Mouse (Mus musculus): Measurements from ENCODE around the gene Tln1.

Tln1 gene

GRCm38 (mm10) chr4:43578376-43579204, 16.1 kb upstream of the Tln1 start, which contains the start of the genes Rgp1 and Gba2:
Gene Rgp1 (plus strand): TSS chr4:43578715.
Gene Gba2 (minus strand): TSS chr4:43578873.
- WGBS: under 1% methylated on average over 76 of the region's 76 CpGs

- 18% methylated on average over 8 of the region's 8 CpGs for whole genome bisulfite sequencing
Measured at GRCm38 (mm10) chr4:43577237-43577881, 14.9 kb upstream of the Tln1 start.

- WGBS: 25% methylated on average over 2 of the region's 2 CpGs
Measured at GRCm38 (mm10) chr4:43575356-43575755, 12.9 kb upstream of the Tln1 start.

- 83% methylated on average over 4 of the region's 4 CpGs for WGBS
Measured at GRCm38 (mm10) chr4:43573561-43573960, 11.1 kb upstream of the Tln1 start.

- WGBS: 69% methylated on average over 6 of the region's 6 CpGs
Measured at GRCm38 (mm10) chr4:43571395-43572045, 9.0 kb upstream of the Tln1 start.

- WGBS: 80% methylated on average over 9 of the region's 9 CpGs
Measured at GRCm38 (mm10) chr4:43567140-43567539, 4.6 kb upstream of the Tln1 start.

- WGBS: 24% methylated on average over 2 of the region's 2 CpGs
Measured at GRCm38 (mm10) chr4:43564231-43564630, 1.7 kb upstream of the Tln1 start.

- WGBS: 61% methylated on average over 4 of the region's 4 CpGs
Measured at GRCm38 (mm10) chr4:43563601-43563875, 1.0 kb upstream of the Tln1 start.

GRCm38 (mm10) chr4:43562769-43563600, 494 bp upstream of the Tln1 start:
- 2% methylated on average over 22 of the region's 22 CpGs for WGBS

- 1% methylated on average over 16 of the region's 16 CpGs for WGBS
Measured at GRCm38 (mm10) chr4:43561436-43561996, 975 bp downstream of the Tln1 start.

GRCm38 (mm10) chr4:43560976-43561375, 1.5 kb downstream of the Tln1 start:
- WGBS: 22% methylated on average over 2 of the region's 2 CpGs

- 51% methylated on average over 6 of the region's 6 CpGs for WGBS
Measured at GRCm38 (mm10) chr4:43560243-43560611, 2.3 kb downstream of the Tln1 start.

- WGBS: 77% methylated on average over 13 of the region's 13 CpGs
Measured at GRCm38 (mm10) chr4:43559519-43560242, 2.8 kb downstream of the Tln1 start.

- 25% methylated on average over 13 of the region's 13 CpGs for WGBS
Measured at GRCm38 (mm10) chr4:43558631-43559356, 3.7 kb downstream of the Tln1 start.

GRCm38 (mm10) chr4:43558028-43558630, 4.4 kb downstream of the Tln1 start:
- 62% methylated on average over 5 of the region's 5 CpGs for WGBS

GRCm38 (mm10) chr4:43555926-43556325, 6.6 kb downstream of the Tln1 start:
- WGBS: 91% methylated on average over 7 of the region's 7 CpGs

GRCm38 (mm10) chr4:43552437-43552836, 10.1 kb downstream of the Tln1 start:
- WGBS: 60% methylated on average over 5 of the region's 5 CpGs

- WGBS: 79% methylated on average over 6 of the region's 6 CpGs
Measured at GRCm38 (mm10) chr4:43551854-43552253, 10.6 kb downstream of the Tln1 start.

- 93% methylated on average over 12 of the region's 12 CpGs for WGBS
Measured at GRCm38 (mm10) chr4:43549055-43549454, 13.4 kb downstream of the Tln1 start.

GRCm38 (mm10) chr4:43547160-43547559, 15.3 kb downstream of the Tln1 start:
- WGBS: 90% methylated on average over 8 of the region's 8 CpGs
